Mouse (Mus musculus) liver, adult 2 months (tissue): Measurements from ENCODE around the gene Bmpr2.

ENCODE experiments used
- CTCF ChIP-seq: fragments of 200-500 bp; IDR thresholded peaks from 2 replicates; pipeline ENCODE4 v1.5.1; 2011; ENCODE audit warnings: low read depth, low read length, control low read depth
- POLR2A ChIP-seq: fragments of 200-500 bp; IDR thresholded peaks from 2 replicates; pipeline ENCODE4 v1.6.1; 2011; ENCODE audit warnings: low read length, control low read depth; ENCODE audit not compliant: insufficient read depth; ENCODE audit errors: extremely low read depth

DNA sequence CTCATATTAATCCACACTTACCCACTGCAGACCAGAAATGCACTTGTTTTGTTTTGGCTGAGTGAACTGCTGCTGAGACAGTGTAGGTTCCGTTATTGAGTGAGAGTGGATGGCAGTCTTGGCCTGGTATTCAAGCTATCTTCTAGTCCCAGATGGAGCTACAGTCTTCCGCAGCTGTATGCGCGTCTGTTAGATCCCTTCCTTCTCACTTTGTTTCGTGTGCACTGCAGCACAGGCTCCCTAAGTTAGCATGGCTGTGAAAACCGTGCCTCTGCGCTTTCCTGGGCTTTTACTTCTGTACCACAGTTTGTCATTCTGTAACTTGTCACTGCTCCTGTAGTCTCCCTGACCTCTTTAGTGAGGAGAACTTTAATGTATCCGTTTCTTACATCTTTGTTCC lies 85.1 kb downstream of the Bmpr2 start:
- TF ChIP-seq CTCF (no peak), POLR2A (no peak)
